ENCODE assay signal across 1 mouse cellular context in the genomic region with DNA sequence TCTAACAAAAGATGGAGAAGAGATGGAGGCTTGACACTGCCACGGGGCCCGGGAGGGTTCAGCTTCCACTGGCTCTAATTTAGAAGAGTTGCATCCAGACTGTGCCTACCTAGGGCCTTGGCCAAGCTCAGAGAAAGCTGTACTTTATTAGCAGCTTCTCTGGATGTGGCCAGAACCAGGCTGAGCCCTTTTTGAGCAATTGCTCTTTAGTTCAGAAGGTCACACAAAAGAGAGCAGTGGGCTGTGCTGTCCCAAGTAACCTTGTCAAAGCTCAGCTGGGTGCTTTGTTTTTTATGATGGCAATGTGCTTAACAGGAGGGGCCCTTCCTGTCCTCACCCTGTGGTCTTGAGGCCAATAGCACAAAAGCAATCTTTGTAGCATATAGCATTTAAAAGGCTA.
TF ChIP-seq lines count a peak whose summit lies in the region.

No protein-coding gene starts in this region.

TF ChIP-seq in MEL, 35 proteins besides CTCF, POLR2A, EP300 and RAD21 (continued from another document):
- TF ChIP-seq MXI1 (IDR thresholded peaks at IDR 0.05; ENCODE audit: low read depth, low read length) (no peak), MAZ (IDR thresholded peaks at IDR 0.05; ENCODE audit: low read depth, low read length) (no peak), ZNF384 (IDR thresholded peaks at IDR 0.05; ENCODE audit: low read depth, low read length) (no peak), TBP (IDR thresholded peaks at IDR 0.05; ENCODE audit: low read depth, low read length) (no peak), NELFE (IDR thresholded peaks at IDR 0.05; ENCODE audit: low read depth, low read length) (no peak), MYC (IDR thresholded peaks at IDR 0.05; ENCODE audit: low read depth, low read length) (no peak), GABPA (IDR thresholded peaks at IDR 0.05; ENCODE audit: low read depth, low read length) (no peak), ZC3H11A (IDR thresholded peaks at IDR 0.05; ENCODE audit: low read depth, low read length) (no peak), TAL1 (IDR thresholded peaks at IDR 0.05; ENCODE audit: low read length) (no peak), POLR2AphosphoS5 (IDR thresholded peaks at IDR 0.05; ENCODE audit: borderline replicate concordance, low read depth, low read length) (no peak), CHD2 (IDR thresholded peaks at IDR 0.05; ENCODE audit: low read length) (no peak), MAX (IDR thresholded peaks at IDR 0.05; ENCODE audit: low read length) (no peak)
